Mouse (Mus musculus) heart, adult 18-20 months (tissue): ENCODE results near the gene Cant1. TPM values are rescaled to one million over a fixed set of nuclear protein-coding genes. Genes with fewer than 3 reads are reported as not detected.

Experiments
- DNase-seq, 2 experiments: peaks; one replicate each; pipeline ENCODE4 v3.0.0; 2021 to 2022; ENCODE audit warnings: mixed read lengths in 1 of 2
- long read RNA-seq, 2 experiments: library from polyadenylated mRNA; stranded (forward); transcript quantifications; one replicate each; pipeline ENCODE4 v2.0.0; 2021
- total RNA-seq, 2 experiments: library from RNA; stranded (reverse); gene quantifications; 2 replicates each; pipeline ENCODE4 v1.2.3; 2021

Cant1 gene
- total RNA-seq, result 10 to 100 TPM; 17.5 to 18.6 TPM
- long read RNA-seq, experiment 1, full-length matches to known transcripts, result 14 of 15 reads
- long read RNA-seq, experiment 1, partial matches to known transcripts, result 0 of 15 reads
- long read RNA-seq, experiment 1, other reads (novel, unspliced or antisense), result 1 of 15 reads
- long read RNA-seq, experiment 2, partial matches to known transcripts, result 2 of 7 reads
- long read RNA-seq, experiment 2, other reads (novel, unspliced or antisense), result 2 of 7 reads

GRCm38 (mm10) chr11:118418834-118419504, at the start of gene Cant1:
TSS of gene Cant1 (minus strand) at chr11:118419086.
- DNase-seq, result peak; percentile 97 to 99

- DNase-seq, result no peak
Measured at GRCm38 (mm10) chr11:118467441-118468035, 48.7 kb upstream of the Cant1 start.

- no peak for DNase-seq
Measured at GRCm38 (mm10) chr11:118460280-118460679, 41.4 kb upstream of the Cant1 start.

GRCm38 (mm10) chr11:118459536-118459935, 40.6 kb upstream of the Cant1 start:
- peak in 1 of 2 experiments; percentile 55 for DNase-seq

- peak; percentile 73 to 90 for DNase-seq
Measured at GRCm38 (mm10) chr11:118459051-118459450, 40.2 kb upstream of the Cant1 start.

- peak; percentile 56 to 86 for DNase-seq
Measured at GRCm38 (mm10) chr11:118456937-118457336, 38.1 kb upstream of the Cant1 start.

GRCm38 (mm10) chr11:118455788-118456187, 36.9 kb upstream of the Cant1 start:
- DNase-seq, result no peak

- DNase-seq, result peak; percentile 61 to 63
Measured at GRCm38 (mm10) chr11:118453886-118454671, 35.2 kb upstream of the Cant1 start.

- no peak for DNase-seq
Measured at GRCm38 (mm10) chr11:118452955-118453354, 34.1 kb upstream of the Cant1 start.

GRCm38 (mm10) chr11:118451211-118451610, 32.3 kb upstream of the Cant1 start:
- DNase-seq, result no peak

GRCm38 (mm10) chr11:118448385-118448784, 29.5 kb upstream of the Cant1 start:
- peak; percentile 79 to 87 for DNase-seq

GRCm38 (mm10) chr11:118447346-118447745, 28.5 kb upstream of the Cant1 start:
- DNase-seq, result no peak

- DNase-seq, result peak; percentile 68 to 79
Measured at GRCm38 (mm10) chr11:118445843-118446242, 27.0 kb upstream of the Cant1 start.

- DNase-seq, result peak; percentile 71 to 87
Measured at GRCm38 (mm10) chr11:118443201-118443970, 24.5 kb upstream of the Cant1 start.

GRCm38 (mm10) chr11:118442691-118443090, 23.8 kb upstream of the Cant1 start:
- no peak for DNase-seq

- DNase-seq, result no peak
Measured at GRCm38 (mm10) chr11:118438665-118439414, 20.0 kb upstream of the Cant1 start.

GRCm38 (mm10) chr11:118436471-118436935, 17.6 kb upstream of the Cant1 start:
- no peak for DNase-seq

- no peak for DNase-seq
Measured at GRCm38 (mm10) chr11:118434093-118434492, 15.2 kb upstream of the Cant1 start.

GRCm38 (mm10) chr11:118433398-118433868, 14.5 kb upstream of the Cant1 start:
- peak; percentile 61 to 73 for DNase-seq

- peak in 1 of 2 experiments; percentile 41 for DNase-seq
Measured at GRCm38 (mm10) chr11:118431100-118431948, 12.4 kb upstream of the Cant1 start.
